Mouse (Mus musculus): ENCODE measurements around the gene H3f3b. TPM values are rescaled to one million over a fixed set of nuclear protein-coding genes. Genes with fewer than 3 reads are reported as not detected.
"Not testable (repeated sequence)": the region's sequence is repeated elsewhere in the genome, so short reads cannot be mapped to it uniquely, and the experiment has no call there.

Gene H3f3b
- polyA plus RNA-seq, 1 experiment = 402 TPM

- under 1% methylated on average over 67 of the region's 67 CpGs for WGBS
- Histone ChIP-seq H3K4me1 (ENCODE audit: control insufficient read depth, insufficient read depth, low read length) (peaks cover 4% of the 10 kb centered on the region), H3K27ac (ENCODE audit: control insufficient read depth, insufficient read depth, low read depth, low read length, poor library complexity) (peak within 1 kb of the TSS; percentile 97), H3K4me3 (replicated peaks; ENCODE audit: control insufficient read depth, low read depth, low read length) (peak within 1 kb of the TSS; percentile 64)
- TF ChIP-seq POLR2A (IDR thresholded peaks at IDR 0.05; ENCODE audit: borderline replicate concordance, control insufficient read depth, low read depth, low read length) (peak; percentile 96), CTCF (IDR thresholded peaks at IDR 0.05; ENCODE audit: control insufficient read depth, insufficient read depth, low read length) (no peak)
Observed at GRCm38 (mm10) chr11:116030088-116030897, 2.5 kb upstream of the H3f3b start, which contains the start of gene Unk. Gene Unk, plus strand, starts transcription at chr11:116030322.

GRCm38 (mm10) chr11:116029086-116029865, 1.5 kb upstream of the H3f3b start:
- H3K4me1 ChIP-seq (ENCODE audit: control insufficient read depth, insufficient read depth, low read length) = peaks cover 4% of the 10 kb centered on the region
- peak overlapping the region; percentile 64 for H3K4me3 ChIP-seq (replicated peaks; ENCODE audit: control insufficient read depth, low read depth, low read length)
- WGBS = 64% methylated on average over 6 of the region's 6 CpGs
- no peak for TF ChIP-seq CTCF (IDR thresholded peaks at IDR 0.05; ENCODE audit: control insufficient read depth, insufficient read depth, low read length)
- no peak for TF ChIP-seq POLR2A (IDR thresholded peaks at IDR 0.05; ENCODE audit: borderline replicate concordance, control insufficient read depth, low read depth, low read length)
- no peak overlapping the region for H3K27ac ChIP-seq (ENCODE audit: control insufficient read depth, insufficient read depth, low read depth, low read length, poor library complexity)

- no peak overlapping the region for H3K4me3 ChIP-seq (replicated peaks; ENCODE audit: control insufficient read depth, low read depth, low read length)
- H3K27ac ChIP-seq (ENCODE audit: control insufficient read depth, insufficient read depth, low read depth, low read length, poor library complexity) = no peak overlapping the region
- TF ChIP-seq CTCF (IDR thresholded peaks at IDR 0.05; ENCODE audit: control insufficient read depth, insufficient read depth, low read length) (no peak), POLR2A (IDR thresholded peaks at IDR 0.05; ENCODE audit: borderline replicate concordance, control insufficient read depth, low read depth, low read length) (no peak)
- WGBS = 86% methylated on average over 9 of the region's 9 CpGs
- H3K4me1 ChIP-seq (ENCODE audit: control insufficient read depth, insufficient read depth, low read length) = peaks cover 4% of the 10 kb centered on the region
Observed at GRCm38 (mm10) chr11:116028177-116028865, 559 bp upstream of the H3f3b start.

GRCm38 (mm10) chr11:116025056-116025845, 2.5 kb downstream of the H3f3b start:
- Histone ChIP-seq H3K4me3 (replicated peaks; ENCODE audit: control insufficient read depth, low read depth, low read length) (no peak overlapping the region), H3K4me1 (ENCODE audit: control insufficient read depth, insufficient read depth, low read length) (peaks cover 2% of the 10 kb centered on the region), H3K27ac (ENCODE audit: control insufficient read depth, insufficient read depth, low read depth, low read length, poor library complexity) (no peak overlapping the region)
- WGBS = 90% methylated on average over 3 of the region's 3 CpGs
- TF ChIP-seq POLR2A (IDR thresholded peaks at IDR 0.05; ENCODE audit: borderline replicate concordance, control insufficient read depth, low read depth, low read length) = no peak
- no peak for TF ChIP-seq CTCF (IDR thresholded peaks at IDR 0.05; ENCODE audit: control insufficient read depth, insufficient read depth, low read length)

- Histone ChIP-seq H3K27ac (ENCODE audit: control insufficient read depth, insufficient read depth, low read depth, low read length, poor library complexity) (peak overlapping the region; percentile 99), H3K4me1 (ENCODE audit: control insufficient read depth, insufficient read depth, low read length) (peaks cover 2% of the 10 kb centered on the region), H3K4me3 (replicated peaks; ENCODE audit: control insufficient read depth, low read depth, low read length) (peak overlapping the region; percentile 97)
- no peak for TF ChIP-seq CTCF (IDR thresholded peaks at IDR 0.05; ENCODE audit: control insufficient read depth, insufficient read depth, low read length)
- peak; percentile 100 for TF ChIP-seq POLR2A (IDR thresholded peaks at IDR 0.05; ENCODE audit: borderline replicate concordance, control insufficient read depth, low read depth, low read length)
- under 1% methylated on average over 37 of the region's 37 CpGs for WGBS
Observed at GRCm38 (mm10) chr11:116024356-116024808, 3.4 kb downstream of the H3f3b start.

- Histone ChIP-seq H3K4me1 (ENCODE audit: control insufficient read depth, insufficient read depth, low read length) (peaks cover 2% of the 10 kb centered on the region), H3K4me3 (replicated peaks; ENCODE audit: control insufficient read depth, low read depth, low read length) (peak overlapping the region; percentile 97), H3K27ac (ENCODE audit: control insufficient read depth, insufficient read depth, low read depth, low read length, poor library complexity) (peak overlapping the region; percentile 99)
- TF ChIP-seq CTCF (IDR thresholded peaks at IDR 0.05; ENCODE audit: control insufficient read depth, insufficient read depth, low read length) = peak; percentile 70
- peak; percentile 52; the same call in 1 of the 2 replicates for TF ChIP-seq POLR2A (IDR thresholded peaks at IDR 0.05; ENCODE audit: borderline replicate concordance, control insufficient read depth, low read depth, low read length)
- 1% methylated on average over 57 of the region's 57 CpGs for WGBS
Observed at GRCm38 (mm10) chr11:116023771-116024355, 3.9 kb downstream of the H3f3b start.

- Histone ChIP-seq H3K4me3 (replicated peaks; ENCODE audit: control insufficient read depth, low read depth, low read length) (peak overlapping the region; percentile 97), H3K27ac (ENCODE audit: control insufficient read depth, insufficient read depth, low read depth, low read length, poor library complexity) (peak overlapping the region; percentile 99)
- H3K4me1 ChIP-seq (ENCODE audit: control insufficient read depth, insufficient read depth, low read length) = not testable (repeated sequence)
- 1% methylated on average over 18 of the region's 18 CpGs for WGBS
Observed at GRCm38 (mm10) chr11:116023074-116023770, 4.5 kb downstream of the H3f3b start.

All from bone marrow, adult 2 months (tissue).